Mouse (Mus musculus): Measurements from ENCODE around the gene Pifo.
A peak's percentile ranks its signal among the peaks of the same experiment; 100 is the strongest.
"Not testable (repeated sequence)": the region's sequence is repeated elsewhere in the genome, so short reads cannot be mapped to it uniquely, and the experiment has no call there.

Pifo gene

GRCm38 (mm10) chr3:106014546-106014945 is at the start of gene Pifo:
TSS of gene Pifo (minus strand) at chr3:106014646.
- Histone ChIP-seq H3K4me1 (replicated peaks; ENCODE audit: low read depth, low read length) (no peaks in the 10 kb centered on the region), H3K36me3 (ENCODE audit: insufficient read depth, low read length) (no peaks in the 10 kb centered on the region), H3K27me3 (ENCODE audit: insufficient read depth, low read length) (no peaks in the 10 kb centered on the region), H3K9me3 (ENCODE audit: low read length) (no peaks in the 10 kb centered on the region), H3K4me3 (replicated peaks; ENCODE audit: low read length) (no peak within 1 kb of the TSS)
- no peak for TF ChIP-seq POU5F1 (IDR thresholded peaks at IDR 0.05; ENCODE audit: borderline replicate concordance, low read length)
- no peak for TF ChIP-seq NANOG (IDR thresholded peaks at IDR 0.05; ENCODE audit: borderline replicate concordance, low read length)
- no peak for TF ChIP-seq CTCF (conservative IDR thresholded peaks at IDR 0.05; ENCODE audit: low read length)

GRCm38 (mm10) chr3:106057966-106058365 is 43.5 kb upstream of the Pifo start:
- no peaks in the 10 kb centered on the region for H3K9me3 ChIP-seq (ENCODE audit: low read length)
- H3K27me3 ChIP-seq (ENCODE audit: insufficient read depth, low read length) = peaks cover 8% of the 10 kb centered on the region; the same call in 1 of the 2 replicates
- no peaks in the 10 kb centered on the region for H3K4me1 ChIP-seq (replicated peaks; ENCODE audit: low read depth, low read length)
- no peaks in the 10 kb centered on the region for H3K36me3 ChIP-seq (ENCODE audit: insufficient read depth, low read length)
- H3K4me3 ChIP-seq (replicated peaks; ENCODE audit: low read length) = no peak overlapping the region
- TF ChIP-seq CTCF (conservative IDR thresholded peaks at IDR 0.05; ENCODE audit: low read length) (no peak), POU5F1 (IDR thresholded peaks at IDR 0.05; ENCODE audit: borderline replicate concordance, low read length) (no peak), NANOG (IDR thresholded peaks at IDR 0.05; ENCODE audit: borderline replicate concordance, low read length) (no peak)

DNA sequence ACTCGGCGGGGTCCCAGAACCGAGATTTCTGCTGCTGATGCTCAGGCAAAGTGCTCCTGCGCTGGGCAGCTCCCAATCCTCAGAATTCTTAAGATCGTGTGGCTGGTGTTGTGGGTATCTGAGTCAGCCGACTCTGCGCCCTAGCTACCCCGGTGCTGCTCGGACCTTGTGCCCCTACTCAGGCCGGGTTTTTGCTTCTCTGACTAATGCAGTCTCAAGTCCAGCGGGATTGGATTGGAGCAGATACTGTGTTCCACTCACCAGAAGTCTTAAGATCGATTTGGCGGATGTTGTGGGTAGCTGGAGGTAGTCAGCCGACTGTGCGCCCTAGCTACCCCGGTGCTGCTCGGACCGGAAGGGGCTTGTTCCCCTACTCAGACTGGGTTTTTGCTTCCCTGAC is 37.5 kb upstream of the Pifo start:
- TF ChIP-seq NANOG (IDR thresholded peaks at IDR 0.05; ENCODE audit: borderline replicate concordance, low read length) (no peak), CTCF (conservative IDR thresholded peaks at IDR 0.05; ENCODE audit: low read length) (no peak), POU5F1 (IDR thresholded peaks at IDR 0.05; ENCODE audit: borderline replicate concordance, low read length) (no peak)
- H3K4me3 ChIP-seq (replicated peaks; ENCODE audit: low read length) = peak overlapping the region; percentile 77
- no peaks in the 10 kb centered on the region for H3K4me1 ChIP-seq (replicated peaks; ENCODE audit: low read depth, low read length)
- H3K27me3 ChIP-seq (ENCODE audit: insufficient read depth, low read length) = 0 out of 2 replicates have a peak, but pooled peaks cover 6% of the 10 kb centered on the region
- H3K9me3 ChIP-seq (ENCODE audit: low read length) = no peaks in the 10 kb centered on the region
- H3K36me3 ChIP-seq (ENCODE audit: insufficient read depth, low read length) = no peaks in the 10 kb centered on the region

GRCm38 (mm10) chr3:106040306-106040705 is 25.9 kb upstream of the Pifo start:
- no peaks in the 10 kb centered on the region for H3K9me3 ChIP-seq (ENCODE audit: low read length)
- no peaks in the 10 kb centered on the region for H3K27me3 ChIP-seq (ENCODE audit: insufficient read depth, low read length)
- TF ChIP-seq POU5F1 (IDR thresholded peaks at IDR 0.05; ENCODE audit: borderline replicate concordance, low read length) (no peak), NANOG (IDR thresholded peaks at IDR 0.05; ENCODE audit: borderline replicate concordance, low read length) (no peak), CTCF (conservative IDR thresholded peaks at IDR 0.05; ENCODE audit: low read length) (no peak)
- no peaks in the 10 kb centered on the region for H3K36me3 ChIP-seq (ENCODE audit: insufficient read depth, low read length)
- no peaks in the 10 kb centered on the region for H3K4me1 ChIP-seq (replicated peaks; ENCODE audit: low read depth, low read length)
- H3K4me3 ChIP-seq (replicated peaks; ENCODE audit: low read length) = no peak overlapping the region

GRCm38 (mm10) chr3:106032781-106033180 is 18.3 kb upstream of the Pifo start, which contains the start of gene Chil5:
TSS of gene Chil5 (minus strand) at chr3:106032814.
- TF ChIP-seq CTCF (conservative IDR thresholded peaks at IDR 0.05; ENCODE audit: low read length) = no peak
- no peak for TF ChIP-seq NANOG (IDR thresholded peaks at IDR 0.05; ENCODE audit: borderline replicate concordance, low read length)
- Histone ChIP-seq H3K36me3 (ENCODE audit: insufficient read depth, low read length) (no peaks in the 10 kb centered on the region), H3K9me3 (ENCODE audit: low read length) (no peaks in the 10 kb centered on the region), H3K27me3 (ENCODE audit: insufficient read depth, low read length) (no peaks in the 10 kb centered on the region), H3K4me1 (replicated peaks; ENCODE audit: low read depth, low read length) (no peaks in the 10 kb centered on the region), H3K4me3 (replicated peaks; ENCODE audit: low read length) (no peak within 1 kb of the TSS)

DNA sequence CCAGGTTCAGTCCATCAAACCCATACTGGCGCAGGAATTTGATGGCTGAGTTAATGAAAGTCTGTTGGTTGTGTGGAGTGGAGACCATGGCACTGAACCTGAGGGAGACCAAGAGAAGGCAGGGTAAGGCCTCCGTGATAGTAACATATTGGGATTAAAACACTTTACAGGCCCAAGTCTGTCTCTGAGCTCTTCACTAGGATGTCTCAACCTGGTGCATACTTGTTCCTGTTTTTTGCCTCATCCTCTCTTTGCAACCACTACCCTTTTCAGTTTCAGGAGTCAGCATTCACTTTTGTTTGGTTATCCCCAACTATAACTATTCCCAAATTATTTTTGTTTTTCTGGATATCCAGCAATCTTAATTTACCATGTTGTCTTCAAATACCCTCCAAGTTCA is 9.7 kb upstream of the Pifo start:
- no peaks in the 10 kb centered on the region for H3K36me3 ChIP-seq (ENCODE audit: insufficient read depth, low read length)
- no peak for TF ChIP-seq POU5F1 (IDR thresholded peaks at IDR 0.05; ENCODE audit: borderline replicate concordance, low read length)
- TF ChIP-seq NANOG (IDR thresholded peaks at IDR 0.05; ENCODE audit: borderline replicate concordance, low read length) = no peak
- no peak for TF ChIP-seq CTCF (conservative IDR thresholded peaks at IDR 0.05; ENCODE audit: low read length)
- no peaks in the 10 kb centered on the region for H3K4me1 ChIP-seq (replicated peaks; ENCODE audit: low read depth, low read length)
- no peak overlapping the region for H3K4me3 ChIP-seq (replicated peaks; ENCODE audit: low read length)
- H3K9me3 ChIP-seq (ENCODE audit: low read length) = no peaks in the 10 kb centered on the region
- H3K27me3 ChIP-seq (ENCODE audit: insufficient read depth, low read length) = no peaks in the 10 kb centered on the region

GRCm38 (mm10) chr3:106021840-106022239 is 7.4 kb upstream of the Pifo start:
- H3K4me3 ChIP-seq (replicated peaks; ENCODE audit: low read length) = no peak overlapping the region
- H3K4me1 ChIP-seq (replicated peaks; ENCODE audit: low read depth, low read length) = no peaks in the 10 kb centered on the region
- H3K36me3 ChIP-seq (ENCODE audit: insufficient read depth, low read length) = no peaks in the 10 kb centered on the region
- no peaks in the 10 kb centered on the region for H3K27me3 ChIP-seq (ENCODE audit: insufficient read depth, low read length)
- H3K9me3 ChIP-seq (ENCODE audit: low read length) = no peaks in the 10 kb centered on the region
- TF ChIP-seq POU5F1 (IDR thresholded peaks at IDR 0.05; ENCODE audit: borderline replicate concordance, low read length) (no peak), NANOG (IDR thresholded peaks at IDR 0.05; ENCODE audit: borderline replicate concordance, low read length) (no peak), CTCF (conservative IDR thresholded peaks at IDR 0.05; ENCODE audit: low read length) (no peak)

DNA sequence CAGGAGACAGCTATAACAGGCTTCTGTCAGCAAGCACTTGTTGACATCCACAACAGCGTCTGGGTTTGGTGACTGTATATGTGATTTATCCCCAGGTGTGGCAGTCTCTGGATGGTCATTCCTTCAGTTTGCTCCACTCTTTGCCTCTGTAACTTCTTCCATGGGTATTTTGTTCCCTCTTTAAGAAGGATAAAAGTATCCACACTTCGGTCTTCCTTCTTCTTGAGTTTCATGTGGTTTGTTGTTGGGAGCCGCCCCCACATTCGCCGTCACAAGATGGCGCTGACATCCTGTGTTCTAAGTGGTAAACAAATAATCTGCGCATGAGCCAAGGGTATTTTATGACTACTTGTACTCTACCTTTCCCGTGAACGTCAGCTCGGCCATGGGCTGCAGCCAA is 11.1 kb downstream of the Pifo start:
- not testable (repeated sequence) for H3K36me3 ChIP-seq (ENCODE audit: insufficient read depth, low read length); H3K27me3 ChIP-seq (ENCODE audit: insufficient read depth, low read length); H3K9me3 ChIP-seq (ENCODE audit: low read length); H3K4me3 ChIP-seq (replicated peaks; ENCODE audit: low read length)
- H3K4me1 ChIP-seq (replicated peaks; ENCODE audit: low read depth, low read length) = peaks cover 12% of the 10 kb centered on the region

Measured in E14TG2a.4 (cell line).